Mouse (Mus musculus) CH12F3 (cell line): ENCODE measurements around the gene Cabp1.
"Not testable (repeated sequence)": the region's sequence is repeated elsewhere in the genome, so short reads cannot be mapped to it uniquely, and the experiment has no call there.

ENCODE experiments used
- in situ Hi-C: fragments of 300-500 bp; cut with MboI; formaldehyde crosslinking; loops from 2 replicates; pipeline ENCODE4 v1.14.3; 2020; ENCODE audit warnings: low sequenced_read_pairs

The Cabp1 gene

DNA sequence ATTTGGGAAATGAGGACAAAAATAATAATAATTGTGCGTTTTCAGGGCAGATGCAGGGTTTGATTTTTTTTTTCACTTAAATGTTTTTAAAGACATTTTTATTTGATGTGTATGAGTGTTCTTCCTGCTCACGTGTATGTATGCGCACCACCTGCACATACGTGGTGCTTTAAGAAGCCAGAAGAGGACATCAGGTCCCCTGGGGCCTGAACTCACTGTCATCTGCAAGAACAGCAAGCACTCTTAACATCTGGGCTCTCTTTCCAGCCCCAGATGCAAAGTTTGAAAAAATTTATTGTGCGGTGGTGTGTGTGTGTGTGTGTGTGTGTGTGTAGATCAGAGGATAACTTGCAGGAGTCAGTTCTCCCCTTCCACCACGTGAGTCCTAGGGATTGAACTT, 16.3 kb downstream of the Cabp1 start:
- in situ Hi-C loops: no loop called here

DNA sequence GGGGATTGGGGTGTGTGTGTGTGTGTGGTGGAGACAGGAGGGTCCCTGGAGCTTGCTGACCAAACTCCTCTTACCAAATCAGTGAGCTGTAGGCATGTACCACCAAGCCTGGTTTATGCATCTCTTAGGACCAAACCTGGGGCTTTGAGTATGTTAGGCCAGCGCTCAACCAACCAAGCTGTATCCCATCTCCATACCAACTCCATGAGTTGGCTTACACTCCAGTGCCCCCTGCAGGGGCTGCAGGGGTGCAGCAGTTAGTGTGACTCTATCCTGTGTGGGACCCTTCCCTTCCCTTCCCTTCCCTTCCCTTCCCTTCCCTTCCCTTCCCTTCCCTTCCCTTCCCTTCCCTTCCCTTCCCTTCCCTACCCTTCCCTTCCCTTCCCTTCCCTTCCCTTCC, 19.6 kb downstream of the Cabp1 start:
- in situ Hi-C loops: no loop called here

DNA sequence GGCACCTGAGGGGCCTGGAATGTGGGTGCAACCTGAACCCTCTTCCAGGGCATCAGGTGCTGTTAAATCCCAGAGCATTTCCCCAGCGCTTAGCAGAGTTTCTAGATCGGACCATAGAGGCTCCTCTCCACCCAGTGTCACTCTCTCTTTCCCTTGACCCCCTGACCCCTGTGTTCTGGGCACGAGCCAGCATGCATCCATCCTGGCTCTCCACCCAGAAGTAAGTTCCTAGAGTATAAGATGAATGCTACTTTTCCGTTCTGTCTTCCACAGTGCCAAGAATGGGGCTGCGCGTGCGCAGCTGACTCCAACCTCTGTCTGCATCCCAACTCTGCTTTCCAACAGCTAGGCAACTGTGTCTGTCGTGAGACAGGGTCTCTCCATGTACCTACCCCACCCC, 24.0 kb downstream of the Cabp1 start:
- in situ Hi-C loops: no loop called here

DNA sequence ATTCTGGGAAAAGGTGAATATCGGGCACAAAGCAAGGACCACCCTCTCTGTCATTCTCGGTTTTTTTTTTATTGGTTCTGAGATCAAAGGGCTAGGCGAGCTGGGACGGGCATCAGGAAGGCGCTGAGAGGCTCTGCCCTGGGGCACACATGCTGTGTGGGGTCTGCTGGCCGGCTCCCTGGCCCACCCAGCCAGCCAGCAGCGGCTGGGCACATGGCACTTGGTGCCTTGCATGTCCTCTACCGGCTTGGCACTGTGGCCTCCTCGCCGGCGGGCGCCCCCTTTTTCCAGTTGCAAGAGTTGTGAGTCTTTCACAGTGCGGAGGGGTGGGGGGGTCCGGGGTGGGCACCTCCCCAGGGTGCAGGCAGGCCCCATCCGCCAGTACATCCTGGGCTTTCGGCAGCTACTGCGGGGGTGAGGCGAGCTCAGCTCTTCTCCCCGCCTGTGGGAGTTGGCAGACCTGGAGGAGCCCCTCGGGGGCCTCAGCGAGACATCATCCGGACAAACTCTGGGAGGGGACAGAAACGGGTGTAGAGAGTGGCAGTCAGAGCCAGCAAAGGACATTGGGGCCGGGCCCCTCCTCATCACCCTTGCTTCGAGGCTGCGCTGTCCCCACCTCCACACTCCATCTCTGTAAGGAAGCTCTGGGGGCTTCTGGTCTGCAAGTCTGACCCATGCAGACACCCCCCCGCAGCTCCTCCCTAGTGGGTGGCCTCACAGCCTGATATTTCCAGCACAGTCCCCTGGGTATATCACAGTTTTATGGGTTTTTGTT, 25.4 kb downstream of the Cabp1 start:
- in situ Hi-C loops: no loop called here

DNA sequence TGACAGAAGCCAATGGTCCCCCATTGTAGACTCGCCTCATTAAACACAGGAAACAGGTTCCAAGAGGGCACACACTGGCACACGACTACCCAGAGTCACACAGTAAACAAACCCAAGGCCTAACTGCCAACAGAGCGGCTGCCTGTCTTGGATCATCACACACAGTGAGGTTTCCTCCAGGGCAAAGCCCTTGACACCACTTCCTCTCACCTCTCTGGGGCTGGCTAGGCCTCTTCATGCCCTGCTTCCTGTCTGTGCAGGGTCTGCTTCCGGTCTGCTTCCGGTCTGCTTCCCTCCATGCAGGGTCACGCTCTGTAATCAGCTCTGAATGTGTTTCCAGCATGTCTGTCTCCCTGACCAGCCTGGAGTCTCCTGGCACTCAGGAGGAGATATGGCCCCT, 26.8 kb downstream of the Cabp1 start:
- in situ Hi-C loops: no loop called here

DNA sequence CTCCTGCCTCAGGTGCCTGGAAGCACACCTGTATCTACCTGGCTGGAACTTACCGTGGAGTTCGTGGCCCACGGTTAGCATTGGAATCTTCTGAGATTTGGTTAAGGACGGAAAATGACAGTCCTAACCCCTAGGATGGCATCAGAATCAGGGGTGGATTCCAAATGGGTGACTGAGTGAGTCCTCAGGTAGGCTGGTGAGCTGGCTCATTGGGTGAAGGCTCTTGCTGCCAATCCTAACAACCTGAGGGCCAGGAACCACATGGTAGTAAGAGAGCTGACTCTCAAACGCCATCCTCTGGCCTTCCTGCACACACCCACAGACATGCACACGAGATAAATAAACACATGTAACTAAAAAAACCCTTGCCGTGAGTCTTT, 27.4 kb downstream of the Cabp1 start:
- in situ Hi-C loops: no loop called here

DNA sequence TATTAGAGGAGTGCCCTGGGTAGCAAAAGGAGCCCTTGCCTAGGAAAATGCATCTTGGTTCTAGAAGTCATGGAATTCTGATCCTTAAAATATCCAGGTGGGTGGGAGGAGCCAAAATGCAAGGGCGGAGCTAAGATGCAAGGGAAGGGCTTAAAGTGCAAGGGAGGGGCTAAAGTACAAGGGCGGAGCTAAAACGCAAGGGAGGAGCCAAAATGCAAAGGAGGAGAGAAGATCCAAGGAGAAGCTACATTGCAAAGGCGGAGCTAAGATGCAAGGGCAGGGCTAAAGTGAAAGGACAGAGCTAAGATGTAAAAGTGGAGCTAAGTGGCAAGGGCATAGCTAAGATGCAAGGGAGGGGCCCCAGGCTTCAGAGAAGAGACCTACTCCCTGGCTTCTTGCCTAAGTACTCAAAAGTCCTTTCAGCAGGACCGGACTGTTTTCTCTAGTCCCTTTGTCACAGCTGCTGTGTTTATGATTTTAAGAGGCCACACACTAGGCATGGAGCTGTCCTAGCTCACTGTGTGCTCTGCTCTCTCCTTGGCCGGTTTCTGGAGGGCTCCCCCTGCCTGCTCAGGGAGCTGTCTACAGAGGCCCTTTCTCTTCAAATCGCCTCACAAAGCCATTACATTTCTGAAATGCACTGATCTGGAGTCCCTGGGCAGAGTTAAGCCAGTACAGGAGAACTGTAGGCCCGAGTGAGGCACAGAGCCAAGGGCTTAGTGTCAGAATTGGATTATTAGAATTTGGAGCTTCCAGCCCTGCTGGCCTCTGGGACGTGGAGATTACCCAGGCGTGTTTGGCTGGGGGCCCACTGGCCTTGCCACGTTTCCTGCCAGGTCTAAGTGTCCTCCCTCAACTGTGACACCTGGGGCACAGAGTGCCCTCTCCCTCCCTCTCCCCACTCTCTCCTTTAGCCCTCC, 28.0 kb downstream of the Cabp1 start:
- in situ Hi-C loops: no loop called here

DNA sequence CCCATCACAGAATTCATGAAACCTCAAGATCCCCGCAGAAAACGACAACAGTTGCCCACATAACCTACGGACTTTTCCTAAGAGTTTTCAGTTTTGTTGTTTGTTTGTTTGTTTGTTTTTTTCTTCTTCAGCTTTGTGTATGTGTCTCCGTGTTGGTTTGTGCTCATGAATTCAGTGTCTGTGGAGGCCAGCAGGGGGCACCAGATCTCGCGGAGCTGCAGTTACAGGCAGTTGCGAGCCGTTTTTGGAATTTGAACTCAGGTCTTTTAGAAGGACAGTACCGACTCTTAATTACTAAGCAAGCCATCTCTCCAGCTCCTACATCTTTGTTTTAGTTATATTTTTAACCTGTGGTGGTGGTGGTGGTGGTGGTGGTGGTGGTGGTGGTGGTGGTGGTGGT, 28.8 kb downstream of the Cabp1 start:
- in situ Hi-C loops: no loop called here

DNA sequence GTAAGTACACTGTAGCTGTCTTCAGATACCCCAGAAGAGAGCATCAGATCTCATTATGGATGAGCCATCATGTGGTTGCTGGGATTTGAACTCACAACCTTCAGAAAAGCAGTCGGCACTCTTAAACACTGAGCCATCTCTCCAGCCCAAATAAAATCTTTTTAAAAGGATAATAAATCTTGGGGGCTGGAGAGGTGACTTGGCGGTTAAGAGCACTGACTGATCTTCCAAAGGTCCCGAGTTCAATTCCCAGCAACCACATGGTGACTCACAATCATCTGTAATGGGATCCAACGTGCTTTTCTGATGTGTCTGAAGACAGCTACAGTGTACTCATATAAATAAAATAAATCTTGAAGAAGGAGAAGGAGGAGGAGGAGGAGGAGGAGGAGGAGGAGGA, 29.7 kb downstream of the Cabp1 start:
- in situ Hi-C loops: not testable (repeated sequence)

DNA sequence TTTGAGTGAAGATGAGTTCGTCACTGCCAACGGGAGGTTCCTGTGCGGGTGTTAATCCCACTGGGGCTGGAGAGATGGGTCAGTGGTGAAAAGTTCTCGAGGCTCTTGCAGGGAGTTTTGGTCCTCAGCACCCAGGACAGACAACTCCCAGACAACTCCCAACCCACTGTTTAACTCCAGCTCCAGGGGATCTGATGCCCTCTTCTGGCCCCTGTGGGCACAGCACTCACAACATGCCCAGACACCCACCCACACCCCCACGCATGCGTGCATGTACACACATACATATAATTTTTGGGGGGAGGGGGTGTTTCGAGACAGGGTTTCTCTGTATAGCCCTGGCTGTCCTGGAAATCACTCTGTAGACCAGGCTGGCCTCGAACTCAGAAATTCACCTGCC, 30.6 kb downstream of the Cabp1 start:
- in situ Hi-C loops: no loop called here

DNA sequence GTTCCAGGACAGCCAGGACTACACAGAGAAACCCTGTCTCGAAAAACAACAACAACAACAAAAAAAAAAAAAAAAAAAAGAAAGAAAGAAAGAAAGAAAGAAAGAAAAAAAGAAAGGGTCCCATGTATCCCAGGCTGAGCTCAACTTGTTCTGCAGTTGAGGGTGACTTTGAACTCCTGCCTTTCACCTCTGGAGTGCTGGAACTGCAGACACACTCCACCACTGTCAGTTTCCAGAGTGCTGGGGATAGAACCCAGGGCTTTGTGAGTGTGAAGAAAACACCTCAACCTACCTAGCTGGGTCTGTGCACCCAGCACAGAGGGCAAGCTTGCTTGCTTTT, 32.3 kb downstream of the Cabp1 start:
- in situ Hi-C loops: not testable (repeated sequence)

DNA sequence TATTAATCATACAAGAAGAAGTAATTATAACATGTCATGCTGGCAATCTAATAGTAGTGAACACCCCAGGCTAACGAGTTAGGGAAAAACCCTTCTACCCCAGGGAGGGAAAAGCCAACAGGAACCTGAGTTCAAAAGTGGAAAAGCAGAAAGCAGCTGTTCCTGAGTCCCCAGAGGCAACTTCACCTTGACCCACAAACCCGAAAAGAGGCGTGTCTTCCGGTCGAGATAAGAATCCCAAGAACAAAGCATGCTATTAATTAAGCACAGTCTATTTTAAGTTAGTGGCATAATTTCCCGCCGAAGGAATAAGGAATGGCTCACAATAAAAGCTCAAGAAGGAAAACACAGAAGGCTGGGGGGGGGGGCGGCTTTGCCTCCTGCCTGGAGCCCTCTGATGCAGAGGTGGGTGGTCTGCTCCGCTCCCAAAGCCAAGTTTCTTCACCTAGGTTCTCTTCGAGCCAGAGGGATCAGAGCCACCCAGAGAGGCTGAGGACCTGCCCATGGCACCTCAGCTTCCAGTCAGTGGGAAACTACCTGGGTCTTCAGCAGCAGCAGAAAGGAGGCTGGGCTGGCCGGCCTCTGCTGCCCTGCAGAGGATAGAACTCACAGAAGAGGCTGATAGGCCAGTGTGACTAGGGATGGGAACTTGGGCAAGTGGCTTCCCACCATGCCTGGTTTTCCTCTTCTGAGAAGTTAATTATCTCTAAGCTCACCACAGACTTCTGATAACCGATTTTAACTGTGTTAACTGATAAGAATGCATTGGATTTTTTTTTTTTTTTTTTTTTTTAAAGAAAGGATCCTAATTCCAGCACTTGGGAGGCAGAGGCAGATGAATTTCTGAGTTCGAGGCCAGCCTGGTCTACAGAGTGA, 32.9 kb downstream of the Cabp1 start:
- in situ Hi-C loops: no loop called here

DNA sequence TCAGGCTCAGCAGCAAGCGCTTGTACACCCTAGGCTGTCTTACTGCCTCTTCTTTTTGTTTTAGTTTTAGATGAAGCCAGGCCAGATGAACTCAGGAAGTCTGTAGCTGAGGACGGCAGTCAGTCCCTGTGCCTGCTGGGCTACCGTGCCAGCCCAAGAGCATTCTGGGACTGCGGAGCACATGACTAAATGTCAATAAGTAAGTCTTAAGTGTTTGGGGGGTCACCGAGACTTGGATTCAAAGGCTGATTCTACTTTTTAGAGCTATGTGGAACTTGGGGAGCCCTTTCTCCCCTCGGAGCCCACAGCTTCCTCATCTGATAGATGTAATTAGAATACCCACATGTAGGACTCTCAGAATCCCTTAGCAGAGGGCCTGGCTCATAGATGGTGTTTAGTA, 33.5 kb downstream of the Cabp1 start:
- in situ Hi-C loops: no loop called here

DNA sequence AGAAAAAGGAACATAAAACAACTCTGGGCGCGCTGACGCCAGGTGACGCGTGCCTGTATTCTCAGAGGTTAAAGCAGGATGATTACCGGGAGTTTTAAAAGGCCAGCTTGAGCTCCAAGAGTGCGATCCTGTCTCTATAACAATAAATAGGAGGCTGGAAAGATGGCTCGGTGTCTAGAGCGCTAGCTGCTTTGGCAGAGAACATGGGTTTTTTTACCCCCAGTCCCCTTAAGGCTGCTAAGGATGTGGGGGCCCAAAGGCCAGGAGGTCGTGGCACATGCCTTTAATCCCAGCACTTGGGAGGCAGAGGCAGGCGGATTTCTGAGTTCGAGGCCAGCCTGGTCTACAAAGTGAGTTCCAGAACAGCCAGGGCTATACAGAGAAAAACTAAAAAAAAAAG, 35.0 kb downstream of the Cabp1 start:
- in situ Hi-C loops: no loop called here

DNA sequence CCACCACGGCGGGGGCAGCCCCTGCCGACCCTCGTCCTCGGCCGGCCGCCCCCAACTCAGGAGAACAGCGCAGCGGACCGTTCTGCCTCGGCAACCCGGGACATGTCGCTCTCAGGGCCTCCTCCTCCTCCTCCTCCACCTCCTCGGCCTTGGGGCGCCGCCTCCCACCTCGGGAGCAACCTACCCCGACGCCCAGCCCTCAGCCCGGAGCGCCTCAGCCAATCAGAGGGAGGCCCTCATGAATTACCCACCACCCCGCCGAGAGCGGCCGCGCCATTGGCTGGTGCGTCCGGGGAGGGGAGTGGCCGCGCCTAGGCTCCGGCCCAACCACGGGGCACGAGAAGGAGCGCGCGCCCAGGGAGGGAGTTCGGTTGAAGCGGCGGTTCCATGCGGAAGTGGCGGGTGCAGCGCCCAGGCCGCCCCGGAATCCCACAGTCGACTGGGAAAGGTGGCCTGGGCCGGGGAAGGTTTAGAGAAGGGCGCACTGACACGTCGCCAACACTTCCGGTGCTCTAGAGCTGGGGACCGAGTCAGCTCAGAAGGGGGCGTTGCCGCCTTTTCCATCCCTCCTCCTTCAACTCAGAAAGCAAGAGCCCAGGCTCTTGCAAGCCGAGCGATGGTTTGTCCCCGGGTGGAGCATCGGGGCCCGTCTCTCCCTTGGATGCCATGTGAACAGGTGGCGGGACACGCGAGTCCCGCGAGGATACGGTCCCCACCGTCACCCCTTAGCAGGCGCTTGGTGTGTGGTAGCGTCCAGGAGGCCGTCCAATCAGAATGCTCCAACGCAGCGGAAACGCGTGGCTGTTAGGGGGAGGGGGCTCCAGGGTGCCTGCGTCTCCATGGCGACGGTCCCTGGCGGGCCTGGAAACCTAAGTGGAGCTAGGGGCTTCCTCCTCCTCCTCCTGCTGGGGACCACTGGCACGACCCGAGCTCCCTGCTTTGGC, 35.9 kb downstream of the Cabp1 start, which contains the start of gene Mlec:
Gene Mlec (minus strand): TSS at position 140 of the 944 bp plus-strand sequence.
- in situ Hi-C loops: no loop called here

DNA sequence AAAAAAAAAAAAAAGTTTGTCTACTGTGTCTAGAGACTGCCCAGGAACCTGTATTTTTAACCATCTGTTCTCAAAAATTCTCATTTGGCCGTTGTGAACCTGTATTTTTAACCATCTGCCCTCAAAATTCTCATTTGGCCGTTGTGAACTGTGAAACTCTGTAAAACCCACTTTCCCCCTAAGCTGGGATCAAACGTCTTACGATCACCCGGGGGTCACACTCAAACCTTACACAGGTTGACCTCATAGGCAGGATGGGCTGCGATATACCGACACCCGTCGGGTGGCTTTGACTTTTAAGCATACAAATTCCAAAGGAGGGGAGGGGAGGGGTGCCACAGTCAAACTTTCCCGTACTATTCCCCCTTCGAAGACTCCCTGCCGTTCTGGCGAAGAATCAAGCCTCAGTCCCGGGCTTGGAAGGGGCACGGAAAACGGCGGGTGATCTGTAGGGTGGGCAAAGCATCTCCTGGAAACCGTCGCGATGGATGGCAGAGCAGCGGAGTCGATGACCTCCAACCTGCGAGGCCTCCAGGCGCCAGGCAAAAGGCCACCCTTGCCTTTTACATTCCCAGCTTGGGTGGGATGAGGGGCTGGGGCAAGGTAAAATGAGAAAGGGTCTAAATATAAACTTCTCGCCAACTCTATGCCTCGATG, 37.1 kb downstream of the Cabp1 start:
- in situ Hi-C loops: no loop called here

DNA sequence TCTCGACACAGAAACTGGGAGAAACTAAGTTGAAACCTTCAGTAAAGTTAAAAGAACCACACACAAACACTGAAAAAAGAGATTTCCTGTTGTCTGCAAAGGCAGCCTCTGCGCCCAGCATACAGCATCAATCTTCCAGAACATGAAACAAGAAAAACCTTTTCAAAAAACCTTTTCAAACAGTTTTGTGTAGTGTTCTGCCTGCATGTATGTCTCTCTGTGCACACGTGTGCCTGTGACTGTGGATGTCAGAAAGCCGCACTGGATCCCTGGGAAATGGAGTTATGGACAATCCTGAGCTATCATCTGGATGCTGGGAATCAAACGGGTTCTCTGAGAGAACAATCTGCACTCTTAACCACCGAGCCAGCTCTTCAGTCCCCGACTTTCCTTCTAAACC, 37.8 kb downstream of the Cabp1 start:
- in situ Hi-C loops: no loop called here

DNA sequence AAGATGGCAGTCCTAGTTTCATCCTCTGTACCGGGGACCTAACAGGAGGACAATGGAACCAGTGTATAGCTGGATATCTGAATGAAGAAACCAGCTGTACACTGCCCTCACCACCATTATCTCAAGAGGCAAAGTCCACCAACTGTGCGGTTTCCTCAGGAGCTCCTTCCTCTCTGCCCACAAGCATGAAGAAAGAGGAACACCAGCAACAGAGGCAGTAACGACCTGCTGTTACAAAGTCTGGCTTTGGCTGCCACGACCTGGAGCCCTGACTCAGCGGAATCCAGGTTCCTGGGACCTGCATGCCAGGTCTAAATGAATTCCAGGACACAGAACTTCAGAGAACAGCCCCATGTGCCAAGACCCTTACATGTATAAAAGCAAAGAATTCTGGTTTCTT, 38.4 kb downstream of the Cabp1 start:
- in situ Hi-C loops: no loop called here

DNA sequence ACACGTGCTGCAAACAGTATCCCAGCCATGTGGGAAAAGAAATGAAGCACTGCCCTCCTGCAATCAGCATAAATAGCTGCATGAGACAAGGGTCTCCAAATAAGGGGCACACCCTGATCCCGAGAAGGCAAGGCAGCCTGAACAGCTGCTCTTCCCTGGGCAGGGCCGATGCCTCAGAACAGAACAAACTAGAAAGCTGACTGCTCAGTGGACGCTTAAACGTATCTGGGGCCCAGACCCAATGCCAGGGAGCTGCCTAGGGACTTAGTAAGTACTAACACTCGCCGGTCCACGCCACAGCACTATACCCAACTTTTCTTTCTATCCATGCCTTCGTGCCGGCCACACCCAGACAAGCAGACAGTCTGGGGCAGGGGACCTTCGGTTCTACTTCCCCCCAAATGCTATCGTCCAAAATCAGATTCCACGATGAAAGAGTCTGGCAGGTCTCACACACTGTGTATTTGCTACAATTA, 39.0 kb downstream of the Cabp1 start:
- in situ Hi-C loops: no loop called here
